Mouse (Mus musculus) thymus, adult 2 months (tissue): ENCODE measurements around the gene Gm20388. TPM values are rescaled to one million over a fixed set of nuclear protein-coding genes. Genes with fewer than 3 reads are reported as not detected.

Source experiments
- DNase-seq: peaks from one replicate; pipeline ENCODE4 v3.0.0; 2021
- H3K27ac ChIP-seq: fragments of 200-500 bp; 2 replicates; pipeline ENCODE4 v1.5.1; 2012; ENCODE audit warnings: low read length, control low read depth; ENCODE audit not compliant: control insufficient read depth, insufficient read depth
- H3K27me3 ChIP-seq: fragments of 200-500 bp; 2 replicates; pipeline ENCODE4 v1.6.1; 2012; ENCODE audit warnings: mild to moderate bottlenecking, low read length, moderate library complexity, mixed read lengths; ENCODE audit not compliant: control insufficient read depth, insufficient read depth
- H3K36me3 ChIP-seq: fragments of 200-500 bp; 2 replicates; pipeline ENCODE4 v1.6.1; 2012; ENCODE audit warnings: mild to moderate bottlenecking, low read length, moderate library complexity; ENCODE audit not compliant: control insufficient read depth, insufficient read depth
- H3K4me1 ChIP-seq: fragments of 200-500 bp; replicated peaks from 2 replicates; pipeline ENCODE4 v1.6.1; 2012; ENCODE audit warnings: low read length; ENCODE audit not compliant: control insufficient read depth, insufficient read depth
- H3K4me3 ChIP-seq: fragments of 200-500 bp; 2 replicates; pipeline ENCODE4 v1.5.1; 2012; ENCODE audit warnings: mild to moderate bottlenecking, low read length, control low read depth, moderate library complexity; ENCODE audit not compliant: control insufficient read depth, insufficient read depth
- CTCF ChIP-seq: fragments of 200-500 bp; IDR thresholded peaks from 2 replicates; pipeline ENCODE4 v1.5.1; 2012; ENCODE audit warnings: mild to moderate bottlenecking, control low read depth, low read length, moderate library complexity, borderline replicate concordance; ENCODE audit not compliant: control insufficient read depth, poor library complexity, insufficient read depth; ENCODE audit errors: extremely low read depth
- POLR2A ChIP-seq: fragments of 200-500 bp; IDR thresholded peaks from 2 replicates; pipeline ENCODE4 v1.6.1; 2012; ENCODE audit warnings: mild to moderate bottlenecking, low read length, control low read depth, moderate library complexity; ENCODE audit not compliant: control insufficient read depth, poor library complexity, insufficient read depth; ENCODE audit errors: extremely low read depth
- WGBS: fragments of 180-500 bp; shearing (Covaris S2); methylation state at CpG from one replicate; pipeline ENCODE4 v1.1.7; 2018; 5-methylcytosine and 5-hydroxymethylcytosine counted together
- polyA plus RNA-seq: library from polyadenylated mRNA; depleted of rRNA; stranded (reverse); fragments of >200 nt; gene quantifications from 2 replicates; pipeline ENCODE4 v1.2.3, GENCODE M21; 2012

Gm20388 gene
- polyA plus RNA-seq, 1 experiment, result 103 TPM

- Histone ChIP-seq H3K4me3 (no peak overlapping the region), H3K4me1 (no peaks in the 10 kb centered on the region), H3K27ac (no peak overlapping the region), H3K27me3 (no peaks in the 10 kb centered on the region), H3K36me3 (no peaks in the 10 kb centered on the region)
- 68% methylated on average over 5 of the region's 5 CpGs for WGBS
- no peak for TF ChIP-seq CTCF
- DNase-seq, result no peak
Measured at GRCm38 (mm10) chr8:123866971-123867370, 3956.3 kb downstream of the Gm20388 start.

- TF ChIP-seq CTCF, result no peak
- no peak for TF ChIP-seq POLR2A
Measured at GRCm38 (mm10) chr8:123872048-123872447, 3961.4 kb downstream of the Gm20388 start.

DNA sequence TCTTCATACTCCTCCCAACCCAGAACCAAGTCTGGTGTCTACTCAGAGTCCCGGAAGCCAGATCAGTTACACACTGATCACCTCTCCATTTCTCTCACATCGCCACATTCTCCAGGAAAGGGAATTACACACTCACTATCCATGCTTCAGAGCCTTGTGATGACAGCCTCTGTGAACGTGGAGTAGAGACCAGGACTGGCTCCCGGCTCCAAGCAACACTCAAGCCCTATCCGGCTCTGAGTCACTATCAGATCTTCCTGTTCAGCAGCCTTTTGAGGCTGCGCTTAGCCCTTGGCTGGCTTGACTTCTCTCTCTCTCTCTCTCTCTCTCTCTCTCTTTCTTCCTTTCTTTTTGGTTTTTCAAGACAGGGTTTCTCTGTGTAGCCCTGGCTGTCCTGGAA, 3962.7 kb downstream of the Gm20388 start:
- Histone ChIP-seq H3K27me3 (no peaks in the 10 kb centered on the region), H3K36me3 (no peaks in the 10 kb centered on the region), H3K27ac (no peak overlapping the region), H3K4me1 (no peaks in the 10 kb centered on the region), H3K4me3 (no peak overlapping the region)
- 89% methylated on average over 6 of the region's 6 CpGs for WGBS
- no peak for DNase-seq
- TF ChIP-seq CTCF, result no peak

More at GRCm38 (mm10) chr8:123872048-123872447, 3961.4 kb downstream of the Gm20388 start:
- no peaks in the 10 kb centered on the region for H3K4me1 ChIP-seq
- H3K27me3 ChIP-seq, result no peaks in the 10 kb centered on the region
- no peak overlapping the region for H3K27ac ChIP-seq
- 87% methylated on average over 9 of the region's 9 CpGs for WGBS
- no peaks in the 10 kb centered on the region for H3K36me3 ChIP-seq
- no peak for DNase-seq
- no peak overlapping the region for H3K4me3 ChIP-seq

- H3K4me3 ChIP-seq, result no peak overlapping the region
- H3K36me3 ChIP-seq, result no peaks in the 10 kb centered on the region
- H3K27ac ChIP-seq, result no peak overlapping the region
- TF ChIP-seq POLR2A (no peak), CTCF (no peak)
- H3K27me3 ChIP-seq, result no peaks in the 10 kb centered on the region
- DNase-seq, result no peak
- WGBS, result 94% methylated on average over 11 of the region's 11 CpGs
- H3K4me1 ChIP-seq, result no peaks in the 10 kb centered on the region
Measured at GRCm38 (mm10) chr8:123874324-123874723, 3963.7 kb downstream of the Gm20388 start.

DNA sequence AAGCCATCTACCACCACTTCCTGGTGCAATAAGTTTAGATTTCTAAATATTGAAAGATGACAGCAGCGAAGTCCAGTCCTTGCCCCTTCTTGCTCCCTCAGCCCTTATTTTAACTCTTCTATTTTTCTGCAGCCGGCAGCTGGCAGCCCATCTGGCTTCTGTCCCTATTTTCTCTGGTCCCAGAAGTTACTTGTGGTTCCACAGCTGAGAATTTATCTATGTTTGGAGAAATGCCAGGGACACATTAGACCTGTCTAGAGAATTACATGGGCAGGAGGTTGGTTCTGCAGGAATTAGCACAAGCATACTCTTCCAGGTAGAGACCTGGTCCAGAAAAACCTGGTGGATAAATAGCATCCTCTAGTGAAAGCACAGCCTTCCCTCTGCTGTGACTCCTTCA, 3967.2 kb downstream of the Gm20388 start:
- Histone ChIP-seq H3K4me3 (no peak overlapping the region), H3K36me3 (no peaks in the 10 kb centered on the region), H3K27me3 (no peaks in the 10 kb centered on the region), H3K27ac (no peak overlapping the region), H3K4me1 (no peaks in the 10 kb centered on the region)
- TF ChIP-seq CTCF (no peak), POLR2A (no peak)
- WGBS, result 82% methylated on average over 2 of the region's 2 CpGs
- DNase-seq, result no peak

- H3K27me3 ChIP-seq, result peaks cover 3% of the 10 kb centered on the region
- no peaks in the 10 kb centered on the region for H3K4me1 ChIP-seq
Measured at GRCm38 (mm10) chr8:123880271-123880670, 3969.6 kb downstream of the Gm20388 start.

GRCm38 (mm10) chr8:123880821-123881350, 3970.2 kb downstream of the Gm20388 start:
- WGBS, result 72% methylated on average over 4 of the region's 4 CpGs
- Histone ChIP-seq H3K27me3 (peaks cover 3% of the 10 kb centered on the region), H3K4me1 (no peaks in the 10 kb centered on the region), H3K36me3 (no peaks in the 10 kb centered on the region), H3K4me3 (no peak overlapping the region), H3K27ac (no peak overlapping the region)
- no peak for DNase-seq
- no peak for TF ChIP-seq CTCF
- no peak for TF ChIP-seq POLR2A

More at GRCm38 (mm10) chr8:123880271-123880670, 3969.6 kb downstream of the Gm20388 start:
- no peak for DNase-seq
- Histone ChIP-seq H3K27ac (no peak overlapping the region), H3K36me3 (no peaks in the 10 kb centered on the region), H3K4me3 (no peak overlapping the region)
- 48% methylated on average over 10 of the region's 10 CpGs for WGBS
- TF ChIP-seq POLR2A, result no peak
- no peak for TF ChIP-seq CTCF
